Mouse (Mus musculus) ES-Bruce4 (cell line): ENCODE results near the gene Klhl29. TPM values are rescaled to one million over a fixed set of nuclear protein-coding genes. Genes with fewer than 3 reads are reported as not detected.

Experiments
- H3K27ac ChIP-seq: 2 replicates; pipeline ENCODE4 v1.5.1; 2012; ENCODE audit warnings: low read length, inconsistent platforms; ENCODE audit not compliant: insufficient read depth
- H3K27me3 ChIP-seq: 2 replicates; pipeline ENCODE4 v1.6.1; 2012; ENCODE audit warnings: mild to moderate bottlenecking, low read length, inconsistent platforms; ENCODE audit not compliant: control insufficient read depth, poor library complexity, insufficient read depth, severe bottlenecking
- H3K36me3 ChIP-seq: 2 replicates; pipeline ENCODE4 v1.6.1; 2012; ENCODE audit warnings: inconsistent platforms, mild to moderate bottlenecking, low read length, moderate library complexity; ENCODE audit not compliant: control insufficient read depth, poor library complexity, insufficient read depth, severe bottlenecking
- H3K4me1 ChIP-seq: one replicate; pipeline ENCODE4 v1.8.1; 2011; ENCODE audit warnings: low read length; ENCODE audit not compliant: control insufficient read depth, insufficient read depth
- H3K4me3 ChIP-seq: 2 replicates; pipeline ENCODE4 v1.5.1; 2011; ENCODE audit warnings: low read depth, mild to moderate bottlenecking, low read length
- H3K9ac ChIP-seq: 2 replicates; pipeline ENCODE4 v1.6.1; 2012; ENCODE audit warnings: low read depth, mild to moderate bottlenecking, inconsistent platforms; ENCODE audit not compliant: poor library complexity, severe bottlenecking
- H3K9me3 ChIP-seq: replicated peaks from 2 replicates; pipeline ENCODE4 v1.6.1; 2012; ENCODE audit warnings: mild to moderate bottlenecking, low read length, inconsistent platforms; ENCODE audit not compliant: control insufficient read depth, poor library complexity, insufficient read depth, severe bottlenecking
- CTCF ChIP-seq: IDR thresholded peaks from one replicate; pipeline ENCODE4 v1.8.1; 2011; ENCODE audit warnings: low read depth, low read length
- EP300 ChIP-seq: IDR thresholded peaks from 2 replicates; pipeline ENCODE4 v1.6.1; 2011; ENCODE audit warnings: low read depth, low read length; ENCODE audit not compliant: insufficient read depth
- POLR2A ChIP-seq: IDR thresholded peaks from one replicate; pipeline ENCODE4 v1.8.1; 2011; ENCODE audit warnings: low read length; ENCODE audit not compliant: insufficient read depth
- polyA plus RNA-seq: library from polyadenylated mRNA; stranded (reverse); fragments of >200 nt; gene quantifications from 2 replicates; pipeline ENCODE4 v1.2.4, GENCODE M21; 2011; ENCODE audit warnings: low read depth; ENCODE audit not compliant: missing spikeins, insufficient read depth, insufficient read length

Klhl29 gene
- polyA plus RNA-seq, 1 experiment = 0.49 TPM

GRCm38 (mm10) chr12:5261476-5261875 is 114.0 kb downstream of the Klhl29 start:
- no peak overlapping the region for H3K9ac ChIP-seq
- H3K4me1 ChIP-seq = no peaks in the 10 kb centered on the region
- H3K27me3 ChIP-seq = no peaks in the 10 kb centered on the region
- TF ChIP-seq CTCF (no peak), POLR2A (no peak), EP300 (no peak)
- no peak overlapping the region for H3K4me3 ChIP-seq
- no peak overlapping the region for H3K27ac ChIP-seq
- H3K9me3 ChIP-seq = no peaks in the 10 kb centered on the region
- no peaks in the 10 kb centered on the region for H3K36me3 ChIP-seq

DNA sequence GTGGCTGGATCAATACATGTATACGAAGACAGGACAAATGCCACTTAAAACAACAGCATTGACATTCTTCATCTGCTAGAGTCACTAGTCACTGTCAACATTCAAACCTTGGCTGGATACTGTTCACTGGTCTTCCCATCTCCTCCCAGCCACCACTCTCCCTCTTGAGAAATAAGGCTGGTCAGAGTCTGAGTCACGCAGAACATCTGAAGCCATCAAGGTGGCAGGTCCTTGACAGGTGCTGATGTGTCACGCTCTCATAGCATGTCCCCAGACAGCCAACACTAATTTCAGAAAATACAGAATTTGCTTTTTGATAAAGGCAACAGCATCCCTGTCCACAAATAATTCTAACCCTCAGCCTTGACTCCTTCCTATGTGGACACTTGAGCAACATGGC is 116.7 kb downstream of the Klhl29 start:
- no peaks in the 10 kb centered on the region for H3K4me1 ChIP-seq
- no peak overlapping the region for H3K4me3 ChIP-seq
- no peaks in the 10 kb centered on the region for H3K36me3 ChIP-seq
- no peak overlapping the region for H3K27ac ChIP-seq
- no peaks in the 10 kb centered on the region for H3K27me3 ChIP-seq
- no peak for TF ChIP-seq POLR2A
- TF ChIP-seq CTCF = no peak
- no peaks in the 10 kb centered on the region for H3K9me3 ChIP-seq
- no peak overlapping the region for H3K9ac ChIP-seq

- no peak for TF ChIP-seq EP300
- TF ChIP-seq CTCF = no peak
- no peak for TF ChIP-seq POLR2A
- no peaks in the 10 kb centered on the region for H3K27me3 ChIP-seq
- H3K36me3 ChIP-seq = no peaks in the 10 kb centered on the region
- H3K9ac ChIP-seq = no peak overlapping the region
- no peaks in the 10 kb centered on the region for H3K4me1 ChIP-seq
- no peaks in the 10 kb centered on the region for H3K9me3 ChIP-seq
- no peak overlapping the region for H3K27ac ChIP-seq
- H3K4me3 ChIP-seq = no peak overlapping the region
Observed at GRCm38 (mm10) chr12:5257174-5257573, 118.3 kb downstream of the Klhl29 start.

- no peak overlapping the region for H3K4me3 ChIP-seq
- H3K36me3 ChIP-seq = no peaks in the 10 kb centered on the region
- no peaks in the 10 kb centered on the region for H3K9me3 ChIP-seq
- no peak overlapping the region for H3K9ac ChIP-seq
- no peak overlapping the region for H3K27ac ChIP-seq
- H3K4me1 ChIP-seq = no peaks in the 10 kb centered on the region
- H3K27me3 ChIP-seq = no peaks in the 10 kb centered on the region
- TF ChIP-seq EP300 (no peak), POLR2A (no peak), CTCF (no peak)
Observed at GRCm38 (mm10) chr12:5255079-5255478, 120.4 kb downstream of the Klhl29 start.

DNA sequence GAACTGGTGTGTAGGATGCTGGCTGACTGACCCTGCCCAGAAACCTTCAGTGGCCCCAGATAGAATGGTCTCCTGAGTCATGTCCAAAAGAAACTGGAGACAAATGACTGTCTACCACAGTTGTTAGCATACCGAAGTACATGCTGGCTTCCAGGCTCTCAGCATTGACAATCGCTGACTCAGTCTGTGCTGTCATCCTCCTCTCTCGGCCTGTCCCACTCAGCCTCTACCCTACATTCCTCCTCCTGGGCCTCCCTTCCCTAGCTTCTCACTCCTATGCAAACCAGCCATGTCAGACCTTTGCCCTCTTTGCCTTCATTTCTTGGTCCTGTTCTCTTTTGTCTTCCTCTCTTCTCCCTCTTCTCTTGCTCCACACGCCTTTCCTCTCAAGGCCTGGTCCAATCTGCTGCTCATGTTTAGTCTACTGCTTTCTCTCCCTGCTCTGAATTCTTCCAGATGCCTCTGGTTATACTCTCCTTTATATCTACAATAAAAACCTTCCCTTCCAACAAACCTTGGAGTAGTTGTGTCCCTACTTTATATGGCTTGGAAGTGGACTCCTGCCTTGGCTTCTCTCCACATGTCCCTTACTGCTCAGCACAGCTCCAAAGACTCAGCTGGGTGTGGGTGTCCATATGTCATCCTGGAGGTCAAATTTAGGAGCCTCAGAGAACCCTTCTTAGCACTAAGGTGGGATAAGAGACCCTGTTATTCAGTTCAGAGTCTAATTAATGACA is 121.1 kb downstream of the Klhl29 start:
- no peak overlapping the region for H3K27ac ChIP-seq
- H3K9me3 ChIP-seq = no peaks in the 10 kb centered on the region
- H3K36me3 ChIP-seq = no peaks in the 10 kb centered on the region
- TF ChIP-seq CTCF (no peak), POLR2A (no peak), EP300 (no peak)
- H3K27me3 ChIP-seq = no peaks in the 10 kb centered on the region
- no peak overlapping the region for H3K4me3 ChIP-seq
- H3K4me1 ChIP-seq = no peaks in the 10 kb centered on the region
- no peak overlapping the region for H3K9ac ChIP-seq

GRCm38 (mm10) chr12:5253289-5254005 is 122.0 kb downstream of the Klhl29 start:
- Histone ChIP-seq H3K4me3 (no peak overlapping the region), H3K9ac (no peak overlapping the region), H3K9me3 (no peaks in the 10 kb centered on the region), H3K27me3 (no peaks in the 10 kb centered on the region), H3K4me1 (no peaks in the 10 kb centered on the region), H3K36me3 (no peaks in the 10 kb centered on the region), H3K27ac (no peak overlapping the region)
- TF ChIP-seq POLR2A (no peak), EP300 (no peak), CTCF (no peak)
